9 mouse cellular contexts compared by ENCODE assay signal in genomic region chr5:112210104-112210503, GRCm38 (mm10). TPM values are rescaled to one million over a fixed set of nuclear protein-coding genes. Genes with fewer than 3 reads are reported as not detected.
A peak's percentile ranks its signal among the peaks of the same experiment; 100 is the strongest.
DNase-seq lines count a peak whose midpoint lies in the region; ATAC-seq and TF ChIP-seq lines count a peak whose summit lies in the region.
"Had no signal": no experiment of that assay in that cellular context is flagged by ENCODE, and none has a peak within 500 bp of the region (broad histone marks: within the 10 kb centered on the region; RNA-seq: fewer than 3 reads in every experiment).

No protein-coding gene starts in this region.

- ATAC-seq in forebrain, embryonic 12.5 days (ENCODE audit: low FRiP score): no peak
- ATAC-seq in hindbrain, embryonic 15.5 days (ENCODE audit: low FRiP score, low read depth): 0 out of 2 replicates have a peak, but pooled peaks have one; percentile 13
- 0 out of 2 replicates have a peak, but pooled peaks have one; percentile 16 for ATAC-seq in lung, embryonic 14.5 days (ENCODE audit: insufficient read depth)

- H3K36me3 ChIP-seq in forebrain, embryonic 10.5 days (replicated peaks): no peaks in the 10 kb centered on the region
- no peaks in the 10 kb centered on the region for H3K36me3 ChIP-seq in forebrain, embryonic 12.5 days (replicated peaks)
- no peaks in the 10 kb centered on the region for H3K36me3 ChIP-seq in hindbrain, embryonic 15.5 days
- no peaks in the 10 kb centered on the region for H3K36me3 ChIP-seq in lung, embryonic 14.5 days (ENCODE audit: insufficient read depth)
- H3K36me3 ChIP-seq: limb, embryonic 13.5 days had no signal

- H3K4me1 ChIP-seq in forebrain, embryonic 10.5 days: peaks cover 63% of the 10 kb centered on the region
- H3K4me1 ChIP-seq in forebrain, embryonic 12.5 days: peaks cover 40% of the 10 kb centered on the region
- H3K4me1 ChIP-seq in hindbrain, embryonic 15.5 days (replicated peaks): peaks cover 33% of the 10 kb centered on the region
- no peaks in the 10 kb centered on the region for H3K4me1 ChIP-seq in lung, embryonic 14.5 days (ENCODE audit: insufficient read depth)

- DNase-seq in forebrain, embryonic 10.5 days (ENCODE audit: extremely low spot score, low spot score): peak; percentile 79
- DNase-seq in spleen, adult 12 weeks (ENCODE audit: low spot score): peak; percentile 35
- no peak for DNase-seq in spleen, postnatal 36 days (ENCODE audit: low spot score in 2 of 2)
- peak; percentile 83 for DNase-seq in embryo, embryonic 10.5 days (ENCODE audit: low spot score)
- peak; percentile 81 for DNase-seq in lung, embryonic 14.5 days
- peak; percentile 82 for DNase-seq in right cerebral cortex, postnatal 4 days

- 32% methylated on average over 8 of the region's 8 CpGs for WGBS in forebrain, embryonic 10.5 days
- WGBS in forebrain, embryonic 12.5 days: 21% methylated on average over 8 of the region's 8 CpGs
- 30% methylated on average over 8 of the region's 8 CpGs for WGBS in hindbrain, embryonic 15.5 days
- 24% methylated on average over 8 of the region's 8 CpGs for WGBS in lung, embryonic 14.5 days

- no peak overlapping the region for H3K9ac ChIP-seq in forebrain, embryonic 12.5 days
- H3K9ac ChIP-seq in hindbrain, embryonic 15.5 days: no peak overlapping the region
- H3K9ac ChIP-seq in lung, embryonic 14.5 days: no peak overlapping the region
- H3K9ac ChIP-seq: limb, embryonic 13.5 days had no signal

- no peak overlapping the region for H3K27ac ChIP-seq in forebrain, embryonic 10.5 days
- no peak overlapping the region for H3K27ac ChIP-seq in forebrain, embryonic 12.5 days
- H3K27ac ChIP-seq in hindbrain, embryonic 15.5 days (replicated peaks): no peak overlapping the region
- no peak overlapping the region for H3K27ac ChIP-seq in lung, embryonic 14.5 days (ENCODE audit: low read depth)
- H3K27ac ChIP-seq: limb, embryonic 13.5 days had no signal

- no peak overlapping the region for H3K4me3 ChIP-seq in forebrain, embryonic 10.5 days
- no peak overlapping the region for H3K4me3 ChIP-seq in forebrain, embryonic 12.5 days (replicated peaks)
- H3K4me3 ChIP-seq in hindbrain, embryonic 15.5 days: no peak overlapping the region
- H3K4me3 ChIP-seq in lung, embryonic 14.5 days (ENCODE audit: low read depth, low read length): no peak overlapping the region
- H3K4me3 ChIP-seq: limb, embryonic 13.5 days had no signal

- H3K9me3 ChIP-seq in forebrain, embryonic 10.5 days: no peaks in the 10 kb centered on the region
- H3K9me3 ChIP-seq in forebrain, embryonic 12.5 days: no peaks in the 10 kb centered on the region
- H3K9me3 ChIP-seq in hindbrain, embryonic 15.5 days: no peaks in the 10 kb centered on the region
- H3K9me3 ChIP-seq in lung, embryonic 14.5 days (ENCODE audit: low read depth, low read length): no peaks in the 10 kb centered on the region
- H3K9me3 ChIP-seq: limb, embryonic 13.5 days had no signal

- TF ChIP-seq CTCF in lung, embryonic 14.5 days (IDR thresholded peaks at IDR 0.05; ENCODE audit: low read depth): peak; percentile 97

- H3K27me3 ChIP-seq in forebrain, embryonic 10.5 days (ENCODE audit: poor library complexity, severe bottlenecking): no peaks in the 10 kb centered on the region; the same call in 1 of the 2 replicates
- no peaks in the 10 kb centered on the region; the same call in 1 of the 2 replicates for H3K27me3 ChIP-seq in forebrain, embryonic 12.5 days
- H3K27me3 ChIP-seq in hindbrain, embryonic 15.5 days: no peaks in the 10 kb centered on the region
- no peaks in the 10 kb centered on the region for H3K27me3 ChIP-seq in lung, embryonic 14.5 days (ENCODE audit: insufficient read depth, low read length)
- H3K27me3 ChIP-seq: limb, embryonic 13.5 days had no signal

- no peak overlapping the region for H3K4me2 ChIP-seq in forebrain, embryonic 12.5 days
- H3K4me2 ChIP-seq in hindbrain, embryonic 15.5 days: no peak overlapping the region
- no peak overlapping the region for H3K4me2 ChIP-seq in lung, embryonic 14.5 days
- H3K4me2 ChIP-seq: limb, embryonic 13.5 days had no signal

RNA-seq across cellular contexts. Expression of gene Cryba4, which starts 42.2 kb away (rescaled TPM):
- 0.48 TPM in 1 of 2 replicates, not detected in the other for polyA plus RNA-seq in forebrain, embryonic 10.5 days (2016; fragmentation: Nextera tagmentation; extraction: Ambion mirVana)
- polyA plus RNA-seq in forebrain, embryonic 12.5 days (2016; fragmentation: Nextera tagmentation; extraction: Ambion mirVana): 1.2 and 1.4 TPM in 2 replicates
- 1.4 and 1.5 TPM in 2 replicates for polyA plus RNA-seq in hindbrain, embryonic 15.5 days (2015; fragmentation: Nextera tagmentation; extraction: Ambion mirVana)
- 2.4 and 2.7 TPM in 2 replicates for polyA plus RNA-seq in lung, embryonic 14.5 days (2014; fragmentation: Nextera tagmentation; extraction: Ambion mirVana)

RNA-seq across cellular contexts. Expression of gene Crybb1, which starts 45.5 kb away (rescaled TPM):
- polyA plus RNA-seq in forebrain, embryonic 10.5 days (2016; fragmentation: Nextera tagmentation; extraction: Ambion mirVana): 0.30 TPM in 1 of 2 replicates, not detected in the other
- polyA plus RNA-seq in forebrain, embryonic 12.5 days (2016; fragmentation: Nextera tagmentation; extraction: Ambion mirVana): 1.2 and 1.3 TPM in 2 replicates
- 3.9 and 5.3 TPM in 2 replicates for polyA plus RNA-seq in hindbrain, embryonic 15.5 days (2015; fragmentation: Nextera tagmentation; extraction: Ambion mirVana)
- polyA plus RNA-seq in lung, embryonic 14.5 days (2014; fragmentation: Nextera tagmentation; extraction: Ambion mirVana): 2.0 TPM in 2 replicates

Comparison
In these comparisons a context has a peak if more than half of its experiments do, and no peak if none do; other contexts are left out.
1. DNase-seq: peak in forebrain, embryonic 10.5 days (single experiment), spleen, adult 12 weeks (single experiment), embryo, embryonic 10.5 days (single experiment), lung, embryonic 14.5 days (single experiment) and right cerebral cortex, postnatal 4 days (single experiment); none in spleen, postnatal 36 days (0 of 2).